Mouse (Mus musculus): ENCODE results near the gene Sirt4. TPM values are rescaled to one million over a fixed set of nuclear protein-coding genes. Genes with fewer than 3 reads are reported as not detected.
A peak's percentile ranks its signal among the peaks of the same experiment; 100 is the strongest.

Sirt4 gene
- 5.6 and 6.1 TPM in 2 replicates for polyA plus RNA-seq (2015; fragmentation: Nextera tagmentation; extraction: Ambion mirVana)

- Histone ChIP-seq H3K4me3 (replicated peaks) (peak within 1 kb of the TSS; percentile 61), H3K9ac (peak within 1 kb of the TSS; percentile 77), H3K9me3 (replicated peaks) (no peaks in the 10 kb centered on the region), H3K4me1 (replicated peaks) (peaks cover 34% of the 10 kb centered on the region), H3K36me3 (no peaks in the 10 kb centered on the region), H3K27ac (peak within 1 kb of the TSS; percentile 70), H3K4me2 (peak within 1 kb of the TSS; percentile 75), H3K27me3 (no peaks in the 10 kb centered on the region)
- ATAC-seq (ENCODE audit: low read depth) = peak; percentile 86
- peak; percentile 84 for DNase-seq
- WGBS (ENCODE audit: insufficient replicate concordance) = 7% methylated on average over 30 of the region's 30 CpGs
Observed at GRCm38 (mm10) chr5:115483947-115484920, at the start of gene Sirt4. Sirt4 (minus strand) TSS chr5:115484725.

- Histone ChIP-seq H3K4me3 (replicated peaks) (peak overlapping the region; percentile 44), H3K4me2 (peak overlapping the region; percentile 72), H3K27ac (peak overlapping the region; percentile 83), H3K9me3 (replicated peaks) (no peaks in the 10 kb centered on the region), H3K27me3 (no peaks in the 10 kb centered on the region), H3K9ac (peak overlapping the region; percentile 72), H3K4me1 (replicated peaks) (peaks cover 91% of the 10 kb centered on the region), H3K36me3 (no peaks in the 10 kb centered on the region)
- ATAC-seq (ENCODE audit: low read depth) (peak; percentile 92), DNase-seq (peak; percentile 88)
- 22% methylated on average over 18 of the region's 18 CpGs for WGBS (ENCODE audit: insufficient replicate concordance)
Observed at GRCm38 (mm10) chr5:115531671-115532270, 47.2 kb upstream of the Sirt4 start.

GRCm38 (mm10) chr5:115530447-115530809 lies 45.9 kb upstream of the Sirt4 start:
- DNase-seq = no peak
- Histone ChIP-seq H3K9ac (peak overlapping the region; percentile 40), H3K4me2 (peak overlapping the region; percentile 35; the same call in 1 of the 2 replicates)

GRCm38 (mm10) chr5:115529742-115530446 lies 45.4 kb upstream of the Sirt4 start:
- no peak for DNase-seq
- Histone ChIP-seq H3K27me3 (no peaks in the 10 kb centered on the region), H3K9ac (peak overlapping the region; percentile 40), H3K36me3 (no peaks in the 10 kb centered on the region), H3K4me1 (replicated peaks) (peaks cover 90% of the 10 kb centered on the region), H3K27ac (peak overlapping the region; percentile 83), H3K4me3 (replicated peaks) (no peak overlapping the region), H3K9me3 (replicated peaks) (no peaks in the 10 kb centered on the region), H3K4me2 (peak overlapping the region; percentile 35)
- 50% methylated on average over 7 of the region's 7 CpGs for WGBS (ENCODE audit: insufficient replicate concordance)
- no peak for ATAC-seq (ENCODE audit: low read depth)

More at GRCm38 (mm10) chr5:115530447-115530809, 45.9 kb upstream of the Sirt4 start:
- Histone ChIP-seq H3K4me1 (replicated peaks) (peaks cover 91% of the 10 kb centered on the region), H3K27ac (peak overlapping the region; percentile 83), H3K9me3 (replicated peaks) (no peaks in the 10 kb centered on the region), H3K4me3 (replicated peaks) (no peak overlapping the region), H3K27me3 (no peaks in the 10 kb centered on the region), H3K36me3 (no peaks in the 10 kb centered on the region)
- ATAC-seq (ENCODE audit: low read depth) = no peak
- 10% methylated on average over 8 of the region's 8 CpGs for WGBS (ENCODE audit: insufficient replicate concordance)

GRCm38 (mm10) chr5:115529364-115529741 lies 44.8 kb upstream of the Sirt4 start:
- ATAC-seq (ENCODE audit: low read depth) (no peak), DNase-seq (no peak)
- WGBS (ENCODE audit: insufficient replicate concordance) = 57% methylated on average over 8 of the region's 8 CpGs
- H3K36me3 ChIP-seq = no peaks in the 10 kb centered on the region
- H3K4me3 ChIP-seq (replicated peaks) = no peak overlapping the region
- no peak overlapping the region for H3K9ac ChIP-seq
- H3K9me3 ChIP-seq (replicated peaks) = no peaks in the 10 kb centered on the region
- no peaks in the 10 kb centered on the region for H3K27me3 ChIP-seq
- H3K4me1 ChIP-seq (replicated peaks) = peaks cover 89% of the 10 kb centered on the region
- peak overlapping the region; percentile 83 for H3K27ac ChIP-seq
- H3K4me2 ChIP-seq = peak overlapping the region; percentile 35; the same call in 1 of the 2 replicates

- H3K4me1 ChIP-seq (replicated peaks) = peaks cover 89% of the 10 kb centered on the region
- H3K9me3 ChIP-seq (replicated peaks) = no peaks in the 10 kb centered on the region
- H3K9ac ChIP-seq = no peak overlapping the region
- no peak overlapping the region for H3K4me2 ChIP-seq
- no peak overlapping the region for H3K27ac ChIP-seq
- no peak for DNase-seq
- no peaks in the 10 kb centered on the region for H3K27me3 ChIP-seq
- no peak overlapping the region for H3K4me3 ChIP-seq (replicated peaks)
- ATAC-seq (ENCODE audit: low read depth) = no peak
- no peaks in the 10 kb centered on the region for H3K36me3 ChIP-seq
- WGBS (ENCODE audit: insufficient replicate concordance) = 66% methylated on average over 5 of the region's 5 CpGs
Observed at GRCm38 (mm10) chr5:115528128-115528527, 43.6 kb upstream of the Sirt4 start.

GRCm38 (mm10) chr5:115526456-115527202 lies 42.1 kb upstream of the Sirt4 start:
- ATAC-seq (ENCODE audit: low read depth) (no peak), DNase-seq (no peak)
- Histone ChIP-seq H3K9me3 (replicated peaks) (no peaks in the 10 kb centered on the region), H3K36me3 (no peaks in the 10 kb centered on the region), H3K4me1 (replicated peaks) (peaks cover 89% of the 10 kb centered on the region), H3K27me3 (no peaks in the 10 kb centered on the region), H3K9ac (no peak overlapping the region), H3K4me2 (no peak overlapping the region), H3K27ac (no peak overlapping the region), H3K4me3 (replicated peaks) (no peak overlapping the region)
- WGBS (ENCODE audit: insufficient replicate concordance) = 82% methylated on average over 17 of the region's 17 CpGs

- H3K27ac ChIP-seq = no peak overlapping the region
- 82% methylated on average over 9 of the region's 9 CpGs for WGBS (ENCODE audit: insufficient replicate concordance)
- ATAC-seq (ENCODE audit: low read depth) = no peak
- no peaks in the 10 kb centered on the region for H3K9me3 ChIP-seq (replicated peaks)
- H3K4me3 ChIP-seq (replicated peaks) = no peak overlapping the region
- no peaks in the 10 kb centered on the region for H3K27me3 ChIP-seq
- no peak overlapping the region for H3K4me2 ChIP-seq
- peaks cover 89% of the 10 kb centered on the region for H3K4me1 ChIP-seq (replicated peaks)
- H3K36me3 ChIP-seq = no peaks in the 10 kb centered on the region
- no peak overlapping the region for H3K9ac ChIP-seq
- no peak for DNase-seq
Observed at GRCm38 (mm10) chr5:115525943-115526342, 41.4 kb upstream of the Sirt4 start.

- no peak overlapping the region for H3K9ac ChIP-seq
- no peaks in the 10 kb centered on the region for H3K36me3 ChIP-seq
- 0 out of 2 replicates have a peak overlapping the region, but pooled peaks have one; percentile 4 for H3K27ac ChIP-seq
- DNase-seq (no peak), ATAC-seq (ENCODE audit: low read depth) (no peak)
- 82% methylated on average over 4 of the region's 4 CpGs for WGBS (ENCODE audit: insufficient replicate concordance)
- no peaks in the 10 kb centered on the region for H3K27me3 ChIP-seq
- no peaks in the 10 kb centered on the region for H3K9me3 ChIP-seq (replicated peaks)
- H3K4me2 ChIP-seq = no peak overlapping the region
- H3K4me1 ChIP-seq (replicated peaks) = peaks cover 89% of the 10 kb centered on the region
- H3K4me3 ChIP-seq (replicated peaks) = no peak overlapping the region
Observed at GRCm38 (mm10) chr5:115525416-115525815, 40.9 kb upstream of the Sirt4 start.

GRCm38 (mm10) chr5:115524471-115524870 lies 39.9 kb upstream of the Sirt4 start:
- Histone ChIP-seq H3K36me3 (no peaks in the 10 kb centered on the region), H3K27me3 (no peaks in the 10 kb centered on the region), H3K4me2 (no peak overlapping the region), H3K9ac (0 out of 2 replicates have a peak overlapping the region, but pooled peaks have one; percentile 30), H3K27ac (peak overlapping the region; percentile 55; the same call in 1 of the 2 replicates), H3K4me1 (replicated peaks) (peaks cover 86% of the 10 kb centered on the region), H3K4me3 (replicated peaks) (no peak overlapping the region), H3K9me3 (replicated peaks) (no peaks in the 10 kb centered on the region)
- DNase-seq (no peak), ATAC-seq (ENCODE audit: low read depth) (no peak)
- 58% methylated on average over 12 of the region's 12 CpGs for WGBS (ENCODE audit: insufficient replicate concordance)

Measured in liver, embryonic 13.5 days (tissue).